Mouse (Mus musculus) heart, postnatal 14 days (tissue): ENCODE measurements around the gene Dhx57. TPM values are rescaled to one million over a fixed set of nuclear protein-coding genes. Genes with fewer than 3 reads are reported as not detected.
A peak's percentile ranks its signal among the peaks of the same experiment; 100 is the strongest.
"Not testable (repeated sequence)": the region's sequence is repeated elsewhere in the genome, so short reads cannot be mapped to it uniquely, and the experiment has no call there.

Source experiments
- DNase-seq, 2 experiments: peaks; one replicate each; pipeline ENCODE4 v3.0.0; 2021 to 2022
- intact Hi-C: fragments of 180-260 bp; cut with DNase I; formaldehyde crosslinking; loops from one replicate; pipeline ENCODE4 v1.15.1; 2025
- long read RNA-seq, 2 experiments: library from polyadenylated mRNA; stranded (forward); transcript quantifications; one replicate each; pipeline ENCODE4 v2.0.0; 2021
- total RNA-seq, 2 experiments: library from RNA; stranded (reverse); gene quantifications; 2 replicates each; pipeline ENCODE4 v1.2.3; 2021

Dhx57 gene
- total RNA-seq: 1 to 10 TPM; 8.2 to 9.7 TPM
- long read RNA-seq, experiment 1, full-length matches to known transcripts: 4 of 5 reads
- long read RNA-seq, experiment 1, partial matches to known transcripts: 1 of 5 reads
- long read RNA-seq, experiment 1, other reads (novel, unspliced or antisense): 0 of 5 reads
- long read RNA-seq, experiment 2, full-length matches to known transcripts: 2 of 5 reads
- long read RNA-seq, experiment 2, partial matches to known transcripts: 2 of 5 reads
- long read RNA-seq, experiment 2, other reads (novel, unspliced or antisense): 1 of 5 reads

DNA sequence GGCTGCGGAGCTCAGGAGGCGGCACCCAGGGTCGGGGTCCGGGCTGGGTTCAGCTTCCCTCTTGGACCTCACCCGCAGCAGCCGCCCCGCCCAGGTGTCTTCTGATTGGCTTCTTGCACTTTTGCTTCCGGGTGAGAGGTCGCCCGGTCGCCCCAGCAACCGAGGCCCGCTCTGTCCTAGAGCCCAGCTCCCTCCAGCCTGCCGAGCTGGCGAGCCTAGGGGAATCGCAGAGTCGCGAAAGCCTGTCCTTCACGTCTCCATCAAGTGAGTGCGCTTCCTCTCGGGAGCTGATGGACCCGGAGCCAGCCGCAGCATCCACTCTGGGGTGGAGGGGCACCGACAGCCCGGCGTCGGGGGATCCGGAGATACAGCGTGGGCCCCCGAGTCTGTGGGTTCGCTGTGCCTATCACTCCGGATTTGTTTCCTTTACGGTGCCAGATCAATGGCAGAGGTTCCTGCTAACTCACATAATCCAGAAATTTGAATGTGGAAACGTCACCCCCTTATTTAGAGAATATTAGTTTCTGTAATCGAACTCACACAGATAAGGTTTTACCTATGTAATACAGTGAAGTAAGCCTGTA, at the start of gene Dhx57, which contains the start of gene Morn2:
Gene Dhx57, minus strand, starts transcription at position 403 of the 584 bp plus-strand sequence.
Gene Morn2, plus strand, starts transcription at position 130 of the 584 bp plus-strand sequence.
- intact Hi-C loops: loop anchor here (5.0 kb wide), 3 partner anchors 37 to 272 kb away; no protein-coding TSS in a partner anchor
- DNase-seq: peak; percentile 98 to 99

DNA sequence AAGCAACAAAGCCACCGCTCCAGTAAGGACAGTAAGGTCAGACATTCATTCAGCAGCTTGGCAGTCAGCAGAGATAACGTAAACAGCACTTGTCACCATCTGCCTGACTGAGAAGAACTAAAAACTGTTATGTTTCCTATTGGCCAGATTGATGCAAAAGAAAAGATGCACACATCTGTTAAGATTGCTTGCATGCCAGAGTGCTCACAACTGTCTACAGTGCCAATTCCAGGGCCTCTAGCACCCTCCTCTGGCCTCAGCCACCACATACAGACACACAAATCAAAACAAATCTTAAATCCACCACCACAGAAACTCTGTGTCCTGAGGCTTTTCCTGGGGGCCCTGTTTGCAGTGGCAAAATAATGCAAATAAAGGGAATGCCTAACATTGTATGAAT, 42.1 kb upstream of the Dhx57 start:
- intact Hi-C loops: no loop called here
- DNase-seq: peak in 1 of 2 experiments; percentile 12

DNA sequence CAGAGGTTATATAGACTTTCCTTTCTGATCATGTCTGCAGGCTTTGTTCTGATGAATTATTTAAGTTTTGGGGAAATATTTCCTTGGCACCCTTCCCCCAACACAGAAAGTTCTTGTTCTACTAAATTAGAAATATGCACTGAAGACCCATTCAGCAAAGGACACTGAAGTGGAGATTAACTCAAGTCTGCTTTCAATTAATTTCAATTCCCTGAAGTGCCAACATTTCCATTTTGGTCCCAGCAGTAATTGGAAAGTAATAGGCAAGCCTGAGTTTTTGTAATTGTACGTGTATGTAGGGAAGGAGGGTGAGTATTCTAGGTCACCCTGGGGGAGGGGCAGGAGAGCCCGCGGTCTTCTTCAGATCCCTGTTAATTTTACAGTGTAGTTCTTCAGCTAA, 36.2 kb upstream of the Dhx57 start:
- no peak for DNase-seq
- intact Hi-C loops: loop anchor here (5.0 kb wide), 1 partner anchor 34 kb away; the partner anchor contains the start of genes Dhx57 and Morn2

DNA sequence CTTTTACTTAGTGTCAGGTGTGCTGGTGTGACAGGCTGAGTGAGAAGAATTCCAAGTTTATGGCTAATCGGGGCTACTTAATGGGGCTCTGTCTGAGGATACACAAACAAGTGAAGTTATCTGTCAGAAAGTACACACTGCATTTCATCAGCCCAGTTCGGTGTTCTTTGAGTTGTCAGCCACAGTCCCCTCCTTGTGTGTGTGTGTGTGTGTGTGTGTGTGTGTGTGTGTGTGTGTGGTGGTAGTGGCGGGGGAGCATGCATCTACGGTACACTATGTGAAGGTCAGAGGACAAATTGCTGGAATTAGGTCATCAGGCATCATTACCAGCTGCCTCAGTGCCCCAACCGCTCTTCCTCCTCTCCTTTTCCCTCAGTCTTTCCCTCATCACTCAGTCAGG, 35.2 kb upstream of the Dhx57 start:
- intact Hi-C loops: loop anchor here (5.0 kb wide), 1 partner anchor 33 kb away; the partner anchor contains the start of genes Dhx57 and Morn2
- no peak for DNase-seq

DNA sequence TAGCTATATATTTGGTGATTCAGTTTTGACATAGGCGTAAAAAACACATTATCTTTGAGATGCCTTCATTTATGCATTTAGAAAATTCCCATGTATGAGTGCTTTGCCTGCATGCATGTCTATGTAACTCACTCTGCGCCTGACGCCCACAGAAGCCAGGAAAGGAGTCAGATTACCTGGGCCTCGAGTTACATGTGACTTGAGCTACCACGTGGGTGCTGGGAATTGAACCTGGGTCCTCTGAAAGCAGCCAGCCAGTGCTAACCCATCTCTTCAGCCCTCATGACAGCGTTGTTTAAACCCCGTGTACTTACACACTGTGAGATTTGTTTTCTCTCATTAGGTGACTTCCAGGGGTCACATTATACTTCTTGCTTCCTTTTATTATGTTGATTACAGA, 34.2 kb upstream of the Dhx57 start:
- intact Hi-C loops: no loop called here
- DNase-seq: no peak

DNA sequence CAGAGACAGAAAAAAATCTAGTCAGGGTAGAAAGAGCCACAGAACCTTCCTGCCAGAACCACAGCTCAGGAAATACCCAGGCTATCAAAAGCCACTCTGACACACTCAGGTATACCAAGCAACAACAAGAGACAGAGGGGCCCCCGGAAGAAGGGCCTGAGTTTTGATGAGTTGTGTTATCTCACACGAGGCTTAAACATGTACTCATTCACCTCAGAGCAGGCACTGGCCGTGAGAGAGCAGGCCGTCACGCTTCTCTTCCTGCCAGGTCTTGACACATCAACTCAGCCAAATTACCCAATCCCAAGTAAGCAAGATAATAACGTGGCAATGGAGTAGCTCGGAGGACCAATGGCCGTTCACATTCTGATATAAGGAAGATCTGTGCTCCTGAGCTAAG, 33.4 kb upstream of the Dhx57 start:
- intact Hi-C loops: no loop called here
- no peak for DNase-seq

DNA sequence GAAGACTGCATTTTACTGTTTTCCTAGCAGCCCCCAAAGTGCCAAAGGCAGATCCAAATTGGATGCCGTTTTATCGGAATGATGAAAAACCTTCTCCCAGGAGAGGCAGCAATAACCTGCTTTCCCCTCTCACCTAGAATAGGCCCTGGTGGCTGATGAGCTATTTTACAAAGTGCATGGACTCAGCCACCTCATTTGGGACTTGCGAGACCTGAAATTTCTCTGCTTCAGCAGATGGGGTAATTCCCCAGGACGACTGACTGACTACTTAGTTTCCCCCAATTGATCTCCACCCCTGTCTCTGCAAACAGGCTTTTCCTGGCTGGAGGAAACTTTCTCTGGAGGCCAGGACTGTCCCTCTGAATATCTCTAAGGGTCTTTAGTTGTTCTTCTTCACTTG, 32.7 kb upstream of the Dhx57 start:
- no peak for DNase-seq
- intact Hi-C loops: no loop called here

DNA sequence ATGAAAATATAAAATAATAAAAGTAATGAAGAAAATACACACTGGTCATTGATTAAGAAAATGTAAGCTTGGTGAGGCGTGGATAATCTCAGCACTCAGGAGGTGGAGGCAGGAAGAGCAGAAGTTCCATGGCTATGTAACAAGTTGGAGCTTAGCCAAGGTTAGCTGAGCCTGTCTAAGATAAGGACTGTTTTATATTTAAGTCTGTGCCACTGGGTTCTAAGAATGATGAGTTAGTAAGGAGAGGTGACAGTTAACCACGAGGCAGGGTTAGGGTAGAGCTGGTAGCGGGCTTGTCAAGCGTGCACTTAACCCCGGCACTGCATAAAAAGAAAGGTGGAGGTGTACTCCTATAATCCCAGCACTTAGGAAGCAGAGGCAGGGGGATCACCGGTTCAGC, 32.0 kb upstream of the Dhx57 start:
- intact Hi-C loops: no loop called here
- DNase-seq: no peak

DNA sequence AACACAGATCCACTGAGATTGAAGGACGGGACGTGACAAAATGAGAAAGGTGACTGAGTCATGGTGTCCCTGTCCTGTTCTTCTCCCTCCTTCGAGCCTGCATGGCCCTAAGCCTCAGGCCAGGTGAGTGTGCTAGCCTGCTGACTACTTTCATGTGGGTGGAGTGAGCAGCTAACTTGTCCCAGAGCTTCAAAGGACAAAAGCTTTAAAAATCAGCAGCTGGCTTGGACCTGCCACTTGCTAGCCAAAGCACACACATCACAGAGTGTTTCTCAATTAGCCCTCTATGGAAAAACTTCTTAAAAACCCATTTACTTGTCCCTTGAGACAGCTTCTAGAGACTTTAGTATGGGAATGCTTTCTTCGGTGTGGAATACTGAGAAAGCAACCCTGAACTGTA, 22.1 kb upstream of the Dhx57 start:
- intact Hi-C loops: no loop called here
- no peak for DNase-seq

DNA sequence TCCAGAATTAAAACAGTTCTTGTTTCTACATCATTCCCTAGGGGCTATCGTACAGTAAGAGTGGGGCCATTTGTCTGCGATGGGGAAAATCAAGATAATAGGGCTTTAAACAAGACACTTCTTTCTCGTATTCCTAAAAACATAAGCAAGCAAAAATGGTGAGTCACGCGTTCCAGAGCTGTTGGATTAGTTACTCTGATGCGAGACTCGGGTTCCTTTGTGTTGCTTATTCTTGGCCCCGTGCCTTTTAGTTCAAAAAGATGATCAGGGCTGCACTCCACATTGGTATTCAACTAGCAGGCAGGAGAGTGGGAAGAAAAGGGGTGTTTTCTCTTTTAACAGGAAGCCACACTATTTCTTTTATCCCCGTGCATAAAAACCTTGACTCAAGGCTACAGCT, 21.5 kb upstream of the Dhx57 start:
- no peak for DNase-seq
- intact Hi-C loops: no loop called here

DNA sequence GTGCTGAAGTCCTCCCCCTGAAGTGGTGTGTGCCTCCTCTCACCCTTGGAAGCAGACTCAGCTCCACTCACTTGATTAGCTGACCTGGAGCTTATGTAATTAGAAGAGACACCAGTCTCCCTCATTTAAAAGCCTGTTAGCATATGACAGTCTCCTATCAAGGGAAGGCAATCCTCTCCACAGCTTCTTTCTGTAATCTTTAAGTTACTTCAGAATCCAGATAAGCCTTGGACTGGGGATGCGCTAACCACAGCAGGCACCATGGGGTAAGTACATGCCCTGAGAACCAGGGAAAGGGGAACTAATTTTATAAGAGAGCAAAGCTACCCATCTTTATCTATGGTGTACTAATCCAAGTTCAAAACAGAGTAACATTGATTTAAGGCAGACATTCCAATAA, 17.0 kb upstream of the Dhx57 start, which contains the start of gene Arhgef33:
Gene Arhgef33, plus strand, starts transcription at position 157 of the 400 bp plus-strand sequence.
- DNase-seq: no peak
- intact Hi-C loops: no loop called here

DNA sequence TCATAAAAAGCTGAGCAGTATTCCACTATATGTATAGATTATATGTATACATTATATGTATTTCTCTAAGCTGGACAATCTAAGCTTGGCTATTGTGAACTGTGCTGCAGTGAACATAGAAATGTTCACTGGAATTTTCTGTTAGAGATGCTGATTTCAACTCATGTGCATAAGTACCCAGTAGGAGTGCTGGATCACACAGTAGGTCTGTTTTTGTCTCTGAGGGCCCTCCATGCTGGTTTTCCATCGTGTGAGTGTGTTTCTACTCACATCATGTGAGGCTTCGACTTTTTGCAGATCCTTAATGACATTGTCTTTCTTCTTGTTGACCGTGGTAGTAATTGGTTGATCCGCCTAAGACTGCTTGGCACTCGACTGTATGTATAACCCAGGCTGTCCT, 8.6 kb upstream of the Dhx57 start:
- intact Hi-C loops: no loop called here
- DNase-seq: no peak

DNA sequence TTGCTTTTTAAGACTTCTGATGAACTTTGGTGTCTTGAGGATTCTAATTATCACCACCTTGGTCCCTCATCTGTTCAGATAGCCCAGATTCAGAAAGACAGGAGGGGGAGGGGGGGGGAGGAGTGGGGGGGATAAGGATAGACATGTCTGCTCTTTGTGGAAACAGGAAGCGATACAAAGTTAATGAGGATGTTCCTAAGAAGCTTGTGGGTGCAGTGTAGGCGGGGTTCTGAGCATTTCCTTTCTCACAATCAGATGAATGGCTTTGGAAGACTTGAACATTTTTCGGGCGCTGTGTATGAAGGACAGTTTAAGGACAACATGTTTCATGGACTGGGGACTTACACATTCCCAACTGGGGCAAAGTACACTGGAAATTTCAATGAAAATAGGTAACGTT, 5.0 kb upstream of the Dhx57 start:
- no peak for DNase-seq
- intact Hi-C loops: no loop called here

DNA sequence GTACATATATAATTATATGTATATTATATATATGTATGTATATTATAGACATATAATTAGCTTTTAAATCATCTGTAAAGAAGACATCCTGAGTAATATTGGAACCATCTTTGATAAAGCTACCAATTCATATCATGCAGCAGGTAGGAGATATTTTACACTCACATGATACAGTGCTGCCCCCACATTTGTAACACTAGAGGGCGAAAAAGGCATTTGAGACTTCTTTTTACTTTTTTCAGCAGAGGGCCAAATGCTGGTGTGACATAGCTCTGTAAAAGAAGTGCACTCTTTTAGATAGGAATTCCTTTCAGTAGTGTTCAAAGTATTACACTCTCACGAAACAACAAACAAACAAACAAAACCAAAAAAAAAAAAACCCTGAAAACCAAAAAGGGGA, 872 bp upstream of the Dhx57 start:
- peak in 1 of 2 experiments; percentile 46 for DNase-seq
- intact Hi-C loops: loop anchor here (5.0 kb wide), 3 partner anchors 36 to 271 kb away; no protein-coding TSS in a partner anchor

DNA sequence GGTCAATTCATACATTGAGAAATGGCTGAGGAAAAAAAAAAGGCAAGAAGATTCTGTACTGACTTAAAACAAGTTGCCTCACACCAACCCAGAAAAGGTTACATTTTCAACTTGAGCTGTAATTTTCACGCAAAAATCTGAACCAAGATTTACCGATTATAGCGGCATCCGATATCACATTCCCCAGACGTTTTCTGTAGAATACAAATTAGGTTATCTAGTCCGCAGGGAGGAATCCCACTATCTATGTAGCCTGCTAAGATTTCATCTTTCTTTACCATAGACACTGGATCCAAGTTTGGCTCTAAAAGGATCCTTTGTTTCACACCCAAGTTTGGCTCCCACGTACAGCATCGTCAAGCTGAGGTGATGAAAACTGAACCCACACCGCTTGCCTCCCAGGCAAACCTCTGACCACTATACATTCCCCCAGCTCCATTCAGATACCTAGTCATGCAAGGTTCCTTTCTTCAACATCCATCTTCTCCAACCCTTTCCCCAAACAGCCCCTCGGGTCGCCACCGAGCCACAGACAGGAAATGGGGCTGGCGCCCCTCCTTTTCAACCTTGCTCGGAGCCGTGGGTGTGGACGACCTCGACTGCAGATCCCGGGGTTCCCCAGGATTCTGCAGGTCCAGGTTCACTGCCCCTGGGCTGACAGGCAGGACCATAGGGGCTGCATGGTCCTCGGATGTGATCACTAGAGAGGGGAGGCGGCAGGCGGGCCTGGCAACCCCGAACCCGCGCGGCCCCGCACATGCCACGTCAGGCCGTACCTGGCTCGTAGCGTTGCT, 799 bp downstream of the Dhx57 start:
- DNase-seq: no peak
- intact Hi-C loops: loop anchor here (5.0 kb wide), 3 partner anchors 38 to 273 kb away; no protein-coding TSS in a partner anchor

DNA sequence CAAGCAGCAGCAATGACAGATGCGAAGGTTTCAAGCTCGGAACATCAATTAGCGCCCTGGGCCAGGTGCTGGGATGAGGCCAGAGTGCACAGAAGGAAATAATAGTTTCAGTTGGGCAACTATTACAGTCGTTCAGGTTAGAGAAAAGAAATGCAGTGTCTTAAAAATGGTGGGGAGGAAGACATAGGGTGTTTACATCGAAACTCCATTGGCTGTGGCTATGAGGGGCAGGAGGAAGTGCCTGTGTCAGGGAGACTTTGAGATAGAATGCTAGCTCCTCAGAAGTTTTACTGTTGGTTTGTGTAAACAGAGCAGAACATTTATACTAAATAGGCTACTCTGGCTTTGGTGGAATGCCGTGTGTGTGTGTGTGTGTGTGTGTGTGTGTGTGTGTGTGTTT, 2.3 kb downstream of the Dhx57 start:
- intact Hi-C loops: no loop called here

DNA sequence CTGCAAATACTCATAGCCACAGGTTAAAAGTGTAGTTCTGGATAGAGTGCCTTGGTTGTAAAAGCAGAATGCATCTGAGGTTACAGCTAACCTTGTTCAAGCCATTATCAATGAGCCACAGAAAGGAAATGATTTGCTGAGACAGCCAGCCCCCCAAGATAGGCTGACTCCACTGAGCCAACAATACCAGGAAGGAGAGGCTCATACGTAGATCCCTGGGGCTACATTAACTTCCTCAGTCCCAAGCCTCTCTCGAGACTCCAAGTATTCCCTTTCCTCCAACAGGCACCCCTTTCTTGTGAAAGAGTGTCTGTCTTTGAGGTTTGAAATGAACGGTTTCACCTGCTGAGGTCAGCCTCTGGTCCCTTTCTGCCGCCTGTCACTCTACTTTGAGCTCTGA, 5.8 kb downstream of the Dhx57 start:
- intact Hi-C loops: no loop called here
- no peak for DNase-seq

More for the DNA sequence above, 2.3 kb downstream of the Dhx57 start:
- no peak for DNase-seq

DNA sequence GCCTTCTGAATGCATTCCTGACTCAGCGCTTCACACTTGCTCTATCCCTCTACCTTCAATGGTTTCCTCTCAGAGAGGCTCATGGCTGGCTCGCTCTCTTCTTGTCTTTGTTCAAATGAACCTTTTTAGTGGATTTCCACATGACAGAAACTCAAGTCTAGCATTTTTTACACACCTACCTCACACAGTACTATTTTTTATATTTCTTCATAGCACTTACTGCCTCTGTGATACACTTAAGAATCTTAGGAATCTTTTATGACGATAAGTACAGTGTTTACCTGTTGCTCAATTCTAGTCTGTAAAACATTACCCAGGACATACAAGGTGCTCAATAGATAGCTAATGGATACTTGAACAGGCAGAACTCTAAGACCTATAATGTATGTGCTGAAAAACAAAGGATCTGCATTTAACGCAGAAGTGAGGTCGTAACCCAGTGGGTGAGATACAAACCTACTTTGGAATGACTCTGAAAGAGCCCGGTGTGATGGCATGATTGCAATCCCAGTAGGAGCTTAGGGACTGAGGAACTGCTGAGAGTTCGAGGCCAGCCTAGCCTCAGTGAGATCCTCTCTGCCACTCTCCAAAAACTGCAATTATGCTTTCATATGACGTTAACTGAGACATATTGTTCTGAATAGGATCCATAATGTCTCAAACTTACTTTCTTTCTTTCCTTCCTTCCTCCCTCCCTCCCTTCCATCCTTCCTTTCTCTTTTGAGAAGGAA, 10.8 kb downstream of the Dhx57 start:
- no peak for DNase-seq
- intact Hi-C loops: no loop called here

DNA sequence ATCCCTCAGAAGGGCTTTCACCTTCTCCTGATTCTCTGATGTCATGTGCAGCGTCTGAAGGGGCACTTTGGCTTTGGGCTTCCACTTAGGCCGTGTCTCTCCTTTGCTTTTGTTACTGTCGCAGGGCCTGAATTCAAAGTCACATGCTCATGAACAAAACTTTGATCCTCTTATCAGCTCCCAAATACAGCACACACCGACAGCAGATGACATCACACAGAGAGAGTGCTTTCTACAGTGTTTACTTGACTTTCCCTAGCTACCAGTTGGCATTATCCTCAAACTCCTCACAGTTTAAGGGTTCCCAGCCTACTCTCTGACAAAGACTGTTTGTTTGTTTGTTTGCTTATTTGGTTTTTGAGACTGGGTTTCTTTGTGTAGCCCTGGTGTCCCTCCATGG, 12.0 kb downstream of the Dhx57 start:
- intact Hi-C loops: no loop called here
- no peak for DNase-seq

DNA sequence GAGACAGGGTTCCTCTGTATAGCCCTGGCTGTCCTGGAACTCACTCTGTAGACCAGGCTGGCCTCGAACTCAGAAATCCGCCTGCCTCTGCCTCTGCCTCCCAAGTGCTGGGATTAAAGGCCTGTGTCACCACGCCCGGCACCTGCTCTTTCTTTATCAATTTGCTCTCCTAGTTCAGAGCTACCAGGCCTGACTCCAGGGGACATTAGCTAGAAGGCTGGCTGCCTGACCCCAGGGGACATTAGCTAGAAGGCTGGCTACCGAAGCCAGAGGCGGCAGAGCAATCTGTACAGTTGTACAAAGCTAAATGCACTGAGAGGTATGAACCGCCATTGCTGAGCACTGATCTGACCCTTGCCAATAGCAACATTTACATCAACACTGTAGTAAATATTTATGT, 19.7 kb downstream of the Dhx57 start:
- DNase-seq, intact Hi-C loops: not testable (repeated sequence)
